Mouse (Mus musculus) large intestine, adult 2 months (tissue): ENCODE measurements around the gene Tns4. TPM values are rescaled to one million over a fixed set of nuclear protein-coding genes. Genes with fewer than 3 reads are reported as not detected.

Source experiments
- DNase-seq: peaks from one replicate; pipeline ENCODE4 v3.0.0-alpha.2; 2012; ENCODE audit warnings: low read depth, low spot score
- WGBS: fragments of 180-500 bp; shearing (Covaris S2); methylation state at CpG from one replicate; pipeline ENCODE4 v1.1.7; 2018; 5-methylcytosine and 5-hydroxymethylcytosine counted together
- polyA plus RNA-seq: library from polyadenylated mRNA; depleted of rRNA; stranded (reverse); fragments of >200 nt; gene quantifications from 2 replicates; pipeline ENCODE4 v1.2.3, GENCODE M21; 2012

The Tns4 gene
- polyA plus RNA-seq, 1 experiment: 30.1 TPM

GRCm38 (mm10) chr11:99096417-99096816, 7.3 kb upstream of the Tns4 start:
- WGBS: 21% methylated on average over 4 of the region's 4 CpGs

GRCm38 (mm10) chr11:99095759-99096158, 6.7 kb upstream of the Tns4 start:
- 53% methylated on average over 4 of the region's 4 CpGs for WGBS
- no peak for DNase-seq

More at GRCm38 (mm10) chr11:99096417-99096816, 7.3 kb upstream of the Tns4 start:
- DNase-seq: peak; percentile 85

DNA sequence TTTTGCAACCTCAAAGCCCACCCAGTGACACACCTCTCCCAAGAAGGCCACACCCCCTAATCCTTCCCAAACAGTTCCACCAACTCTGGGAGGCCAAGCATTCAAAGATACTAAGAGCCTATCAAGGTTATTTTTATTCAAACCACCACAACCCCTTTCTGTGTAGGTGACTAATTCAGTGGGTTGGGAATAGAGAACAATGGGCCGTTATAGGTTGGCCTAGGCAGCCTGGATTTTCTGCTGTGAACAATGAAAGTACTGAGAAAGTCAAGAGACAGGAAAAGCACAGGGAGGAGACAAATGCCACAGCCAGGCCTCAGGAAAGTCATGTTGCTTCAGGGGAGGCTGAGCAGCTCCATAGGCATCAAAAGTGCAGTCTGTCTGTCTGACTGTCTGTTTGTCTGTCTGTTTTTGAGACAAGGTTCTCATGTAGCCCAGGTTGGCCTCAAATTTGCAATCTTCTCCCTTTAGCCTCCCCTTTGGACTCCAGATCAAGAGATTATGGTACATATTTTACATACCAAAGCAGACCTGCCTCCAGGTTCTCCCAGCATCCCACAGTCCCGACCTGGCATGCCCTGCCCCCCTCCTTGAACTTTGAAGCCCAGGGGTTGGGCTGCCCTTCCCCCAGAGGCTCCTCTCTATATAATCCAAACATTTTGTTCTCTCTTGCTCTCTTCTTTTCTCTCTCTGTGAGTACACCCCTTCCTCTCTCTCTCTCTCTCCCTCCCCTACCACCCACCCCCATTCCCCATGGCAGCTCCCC, 6.0 kb upstream of the Tns4 start:
- no peak for DNase-seq
- WGBS: 25% methylated on average over 2 of the region's 2 CpGs

DNA sequence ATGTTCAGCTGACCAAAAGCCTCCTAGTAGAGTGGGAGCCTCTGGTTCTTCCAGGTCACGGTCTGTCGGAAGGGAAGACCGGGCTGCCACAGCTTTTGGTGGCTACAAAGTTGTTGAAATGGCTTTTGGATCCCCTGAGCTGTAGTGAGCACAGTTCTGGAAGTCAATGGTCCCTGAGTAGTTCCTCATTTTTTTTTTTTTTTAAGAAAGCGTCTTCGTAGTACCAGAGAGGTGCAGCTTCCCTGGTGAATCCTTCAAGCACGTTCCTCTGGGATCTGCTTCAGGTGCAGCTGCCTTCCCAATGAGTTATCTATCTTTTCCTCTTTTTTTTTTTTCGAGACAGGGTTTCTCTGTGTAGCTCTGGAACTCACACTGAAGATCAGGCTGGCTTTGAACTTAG, 4.6 kb upstream of the Tns4 start:
- DNase-seq: no peak
- 90% methylated on average over 7 of the region's 7 CpGs for WGBS

DNA sequence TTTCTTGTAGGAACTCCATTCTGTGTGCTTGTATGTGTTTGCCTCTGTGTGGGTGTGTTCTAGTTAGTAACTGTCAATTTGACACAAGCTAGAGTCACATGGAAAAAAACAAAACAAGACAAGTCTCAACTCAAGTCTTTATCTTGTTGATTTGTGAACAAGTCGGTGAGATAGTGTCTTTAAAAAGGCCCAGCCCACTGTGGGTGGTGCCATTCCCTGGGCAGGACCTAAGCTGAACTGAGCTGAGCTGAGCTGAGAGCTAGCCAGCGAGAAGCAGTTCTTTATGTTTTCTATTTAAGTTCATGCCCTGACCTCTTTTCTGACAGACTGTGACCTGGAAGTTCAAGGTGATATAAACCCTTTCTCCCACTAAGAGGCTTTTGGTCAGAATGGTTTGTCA, 2.6 kb upstream of the Tns4 start:
- DNase-seq: no peak
- 42% methylated on average over 2 of the region's 2 CpGs for WGBS

- 91% methylated on average over 8 of the region's 8 CpGs for WGBS
- DNase-seq: no peak
Measured at GRCm38 (mm10) chr11:99090391-99090790, 1.3 kb upstream of the Tns4 start.

GRCm38 (mm10) chr11:99088486-99088885, 620 bp downstream of the Tns4 start:
- no peak for DNase-seq
- 17% methylated on average over 2 of the region's 2 CpGs for WGBS

DNA sequence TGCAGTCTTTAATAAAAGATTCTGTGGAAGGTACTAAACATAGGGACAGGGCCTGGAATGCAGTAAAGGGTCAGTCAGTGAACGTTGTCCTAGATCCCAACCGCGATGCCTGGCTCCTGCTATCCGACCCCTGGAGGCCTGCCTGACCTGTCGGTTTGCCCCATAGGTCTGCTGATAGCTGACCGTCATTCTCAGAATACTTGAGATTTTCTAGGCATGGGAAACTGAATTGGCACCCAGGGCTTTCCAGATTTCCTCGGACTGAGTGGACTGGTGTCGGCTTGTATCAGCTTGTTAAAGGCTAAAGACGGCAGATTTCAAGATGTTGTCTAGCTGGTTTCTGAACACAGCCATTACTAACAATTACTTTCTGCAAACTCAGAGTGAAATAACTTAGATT, 4.7 kb downstream of the Tns4 start:
- DNase-seq: no peak
- 83% methylated on average over 9 of the region's 9 CpGs for WGBS

- DNase-seq: no peak
- 90% methylated on average over 8 of the region's 8 CpGs for WGBS
Measured at GRCm38 (mm10) chr11:99083516-99083915, 5.6 kb downstream of the Tns4 start.

GRCm38 (mm10) chr11:99082098-99082497, 7.0 kb downstream of the Tns4 start:
- WGBS: 36% methylated on average over 8 of the region's 8 CpGs
- DNase-seq: no peak

DNA sequence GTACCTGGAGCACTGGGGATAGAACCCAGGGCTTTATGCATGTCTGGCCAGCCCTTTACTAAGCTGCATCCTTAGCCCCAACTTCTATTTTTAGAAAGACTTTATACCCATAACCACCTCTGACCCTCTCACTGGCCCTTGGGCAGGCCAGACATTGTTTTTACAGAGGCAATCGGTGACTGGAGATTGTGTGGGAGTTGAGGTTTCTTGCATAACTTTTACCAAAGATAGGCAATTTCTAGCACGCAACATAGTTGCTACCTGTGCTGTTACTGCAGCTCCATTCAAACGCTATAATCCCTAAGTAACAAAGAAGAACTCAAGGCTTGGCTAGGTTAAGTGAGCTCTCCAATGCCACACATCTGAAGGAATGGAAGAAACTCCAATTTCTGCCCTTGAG, 7.5 kb downstream of the Tns4 start:
- DNase-seq: no peak
- WGBS: 67% methylated on average over 3 of the region's 3 CpGs

DNA sequence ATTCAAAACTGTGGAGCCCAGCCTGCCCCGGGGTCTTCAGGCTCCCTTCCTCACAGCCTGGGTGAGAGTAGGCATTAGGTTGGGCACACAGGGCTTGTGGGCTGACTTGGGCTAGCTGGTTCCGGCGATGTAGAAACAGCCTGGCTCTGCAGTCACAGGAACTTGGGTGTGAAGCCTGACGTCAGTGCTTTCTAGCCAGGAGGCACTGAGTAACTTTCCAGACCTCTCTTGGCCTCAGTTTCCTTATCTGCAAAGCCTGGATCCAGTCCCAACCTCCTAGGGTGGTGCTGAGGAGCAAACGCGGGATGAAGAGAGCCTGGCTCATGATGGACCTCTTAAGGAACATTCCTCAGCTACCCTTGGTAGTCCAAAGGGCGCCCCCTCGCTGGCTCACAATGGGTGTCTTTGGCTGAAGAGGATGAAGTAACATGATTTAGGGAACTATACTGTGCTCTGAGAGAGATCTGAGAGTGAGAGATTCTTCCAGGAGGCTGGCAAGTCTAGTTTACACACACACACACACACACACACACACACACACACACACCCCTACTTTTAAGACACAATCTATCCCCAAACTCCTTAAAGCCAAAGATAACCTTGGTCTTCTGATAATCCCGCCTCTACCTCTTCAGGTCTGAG, 8.1 kb downstream of the Tns4 start:
- no peak for DNase-seq
- WGBS: 80% methylated on average over 9 of the region's 9 CpGs

GRCm38 (mm10) chr11:99077869-99078268, 11.2 kb downstream of the Tns4 start:
- WGBS: 79% methylated on average over 8 of the region's 8 CpGs
- no peak for DNase-seq

DNA sequence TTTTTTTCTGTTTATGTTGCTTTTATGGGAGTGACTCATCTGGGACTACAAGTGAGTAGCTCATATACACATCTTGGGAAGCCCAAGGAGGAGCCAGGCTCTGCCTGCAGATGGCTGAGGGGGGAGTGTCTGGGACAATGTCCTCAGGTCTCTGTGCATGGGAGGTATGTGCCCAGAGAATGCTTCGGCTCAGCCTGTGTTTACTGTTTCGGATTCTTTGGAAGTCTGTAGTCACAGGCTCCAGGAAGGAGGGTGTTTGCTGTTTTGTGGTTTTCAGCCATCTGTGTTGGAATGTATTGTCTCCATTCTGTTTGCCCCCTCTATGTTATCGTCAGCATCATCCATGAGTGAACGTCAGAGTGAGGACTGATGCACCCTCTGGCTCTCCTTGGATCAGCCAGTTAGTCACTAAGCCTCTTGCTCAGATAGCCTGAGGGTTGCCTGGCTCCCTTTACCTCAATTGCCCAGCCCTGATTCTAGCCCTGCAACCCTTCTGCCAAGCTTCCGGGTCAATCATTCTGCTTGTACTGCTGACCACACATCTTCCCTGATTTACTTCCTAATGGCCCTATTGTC, 12.3 kb downstream of the Tns4 start:
- DNase-seq: peak; percentile 51
- WGBS: 43% methylated on average over 5 of the region's 5 CpGs

GRCm38 (mm10) chr11:99073781-99074180, 15.3 kb downstream of the Tns4 start:
- WGBS: 66% methylated on average over 5 of the region's 5 CpGs
- DNase-seq: no peak

DNA sequence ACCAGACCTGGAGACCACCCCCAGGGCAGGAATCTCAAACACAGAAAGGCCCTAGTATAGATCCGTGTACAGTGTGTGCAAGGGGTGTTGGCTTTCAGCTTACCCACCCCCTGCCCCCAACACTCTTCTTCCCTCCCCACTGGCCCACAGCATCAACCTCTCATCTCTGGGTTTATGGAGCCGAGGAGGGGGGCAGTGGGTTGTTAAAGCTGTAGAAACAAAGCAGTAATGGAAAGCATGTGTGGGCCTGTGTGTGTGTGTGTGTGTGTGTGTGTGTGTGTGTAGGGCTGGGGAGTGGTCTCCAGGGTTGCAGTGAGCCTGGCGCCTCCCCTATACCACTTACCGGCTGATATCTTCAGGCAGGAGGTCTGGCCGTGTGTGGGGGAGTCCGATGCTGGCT, 17.2 kb downstream of the Tns4 start:
- DNase-seq: no peak

DNA sequence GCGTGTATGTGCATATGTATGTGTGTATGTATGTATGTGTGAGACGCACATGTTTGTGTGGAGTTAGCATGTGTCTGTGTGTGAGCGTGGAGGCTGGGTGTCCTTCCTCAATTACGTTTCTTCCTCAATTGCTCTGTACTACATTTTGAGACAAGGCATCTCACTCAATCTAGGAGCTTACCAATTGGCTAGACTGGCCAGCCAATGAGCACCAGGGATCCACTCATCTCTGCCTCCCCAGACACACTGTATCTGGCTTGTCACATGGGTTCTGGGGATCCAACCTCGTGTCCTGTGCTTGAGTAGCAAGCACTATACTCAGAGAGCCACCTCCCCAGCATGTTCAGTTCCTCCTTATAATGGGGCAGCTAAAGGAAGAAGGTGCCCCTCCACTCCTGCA, 20.7 kb downstream of the Tns4 start:
- WGBS: 82% methylated on average over 5 of the region's 5 CpGs
- no peak for DNase-seq

More for the DNA sequence above, 17.2 kb downstream of the Tns4 start:
- 70% methylated on average over 6 of the region's 6 CpGs for WGBS

DNA sequence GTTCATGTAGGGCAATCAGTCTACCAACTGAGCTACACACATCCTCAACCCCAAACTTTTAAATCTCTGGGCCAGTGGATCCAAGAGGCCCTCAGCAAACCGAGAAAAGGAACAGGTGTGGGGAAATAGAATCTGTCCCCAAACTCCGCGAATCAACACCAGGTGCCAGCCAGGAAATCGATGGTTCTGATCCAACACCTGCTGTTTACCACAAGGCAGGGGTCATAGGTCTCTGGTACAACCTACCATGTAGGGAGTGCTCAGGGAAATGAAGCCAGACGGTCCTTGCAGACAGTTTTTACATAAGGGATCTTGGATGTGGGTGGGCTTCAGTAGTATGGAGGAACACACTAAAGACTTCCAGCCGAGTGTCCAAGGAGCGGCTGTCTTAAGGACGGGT, 21.5 kb downstream of the Tns4 start:
- 59% methylated on average over 8 of the region's 8 CpGs for WGBS
- DNase-seq: no peak

DNA sequence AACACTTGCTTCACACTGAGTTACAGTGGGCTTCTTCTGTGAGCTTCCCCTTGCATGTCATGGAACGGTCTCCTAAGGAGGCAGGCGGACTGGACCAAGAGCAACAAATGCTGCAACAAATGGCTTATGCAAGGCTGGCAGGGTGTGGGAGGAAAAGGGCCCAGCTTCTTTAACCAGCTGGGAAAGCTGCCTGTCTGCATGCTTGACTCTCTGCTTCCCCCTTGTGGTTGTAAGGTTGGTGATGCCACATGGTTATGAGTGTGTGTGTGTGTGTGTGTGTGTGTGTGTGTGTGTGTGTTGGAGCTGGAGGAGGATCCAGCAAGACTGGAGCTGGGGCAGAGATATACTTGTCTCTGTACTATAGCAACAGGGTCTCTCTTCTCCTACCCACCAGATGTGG, 23.1 kb downstream of the Tns4 start:
- peak; percentile 67 for DNase-seq
- WGBS: 24% methylated on average over 2 of the region's 2 CpGs

- 81% methylated on average over 3 of the region's 3 CpGs for WGBS
- DNase-seq: no peak
Measured at GRCm38 (mm10) chr11:99065353-99065752, 23.8 kb downstream of the Tns4 start.
